Mouse (Mus musculus): ENCODE data around the gene Nbeal2. TPM values are rescaled to one million over a fixed set of nuclear protein-coding genes. Genes with fewer than 3 reads are reported as not detected.
A peak's percentile ranks its signal among the peaks of the same experiment; 100 is the strongest.

Nbeal2 gene
- total RNA-seq, 2 experiments from 2014 or later = 10.4 to 12.0 TPM

- no peak for DNase-seq
- intact Hi-C loops (cut with DNase I) = no loop called here
These were observed 1.0 kb upstream of the Nbeal2 start for GRCm38 (mm10) chr9:110654726-110655650.

- DNase-seq = no peak
- intact Hi-C loops (cut with DNase I) = no loop called here
These were observed 852 bp downstream of the Nbeal2 start for GRCm38 (mm10) chr9:110652963-110653654.

GRCm38 (mm10) chr9:110651931-110652722 lies 1.8 kb downstream of the Nbeal2 start:
- DNase-seq = peak; percentile 44 to 63
- intact Hi-C loops (cut with DNase I) = no loop called here

GRCm38 (mm10) chr9:110649775-110650174 lies 4.2 kb downstream of the Nbeal2 start:
- DNase-seq = no peak
- intact Hi-C loops (cut with DNase I) = no loop called here

GRCm38 (mm10) chr9:110645219-110645618 lies 8.7 kb downstream of the Nbeal2 start:
- intact Hi-C loops (cut with DNase I) = no loop called here
- no peak for DNase-seq

GRCm38 (mm10) chr9:110644295-110644694 lies 9.7 kb downstream of the Nbeal2 start:
- DNase-seq = no peak
- intact Hi-C loops (cut with DNase I) = no loop called here

GRCm38 (mm10) chr9:110643787-110644186 lies 10.2 kb downstream of the Nbeal2 start:
- no peak for DNase-seq
- intact Hi-C loops (cut with DNase I) = no loop called here

GRCm38 (mm10) chr9:110642812-110643524 lies 11.0 kb downstream of the Nbeal2 start:
- intact Hi-C loops (cut with DNase I) = no loop called here

GRCm38 (mm10) chr9:110641006-110641405 lies 13.0 kb downstream of the Nbeal2 start:
- no peak for DNase-seq
- intact Hi-C loops (cut with DNase I) = no loop called here

More at GRCm38 (mm10) chr9:110642812-110643524, 11.0 kb downstream of the Nbeal2 start:
- DNase-seq = no peak

- intact Hi-C loops (cut with DNase I) = loop anchor here (5.0 kb wide), 2 partner anchors 144 to 234 kb away; no protein-coding TSS in a partner anchor
- no peak for DNase-seq
These were observed 15.3 kb downstream of the Nbeal2 start for GRCm38 (mm10) chr9:110638611-110639021.

GRCm38 (mm10) chr9:110635225-110635624 lies 18.7 kb downstream of the Nbeal2 start:
- peak; percentile 93 to 96 for DNase-seq
- intact Hi-C loops (cut with DNase I) = loop anchor here (1.0 to 5.0 kb wide), 3 partner anchors 74 to 237 kb away; no protein-coding TSS in a partner anchor

GRCm38 (mm10) chr9:110633882-110634281 lies 20.1 kb downstream of the Nbeal2 start:
- no peak for DNase-seq
- intact Hi-C loops (cut with DNase I) = loop anchor here (5.0 kb wide), 2 partner anchors 187 to 222 kb away; no protein-coding TSS in a partner anchor

- no peak for DNase-seq
- intact Hi-C loops (cut with DNase I) = loop anchor here (5.0 kb wide), 2 partner anchors 185 to 220 kb away; no protein-coding TSS in a partner anchor
These were observed 21.3 kb downstream of the Nbeal2 start for GRCm38 (mm10) chr9:110632671-110633070.

GRCm38 (mm10) chr9:110631651-110632275 lies 22.2 kb downstream of the Nbeal2 start:
- intact Hi-C loops (cut with DNase I) = loop anchor here (5.0 kb wide), 2 partner anchors 184 to 219 kb away; no protein-coding TSS in a partner anchor
- DNase-seq = no peak

GRCm38 (mm10) chr9:110631191-110631590 lies 22.8 kb downstream of the Nbeal2 start:
- DNase-seq = peak; percentile 57 to 69
- intact Hi-C loops (cut with DNase I) = loop anchor here (5.0 kb wide), 2 partner anchors 184 to 219 kb away; no protein-coding TSS in a partner anchor

- no peak for DNase-seq
- intact Hi-C loops (cut with DNase I) = loop anchor here (5.0 kb wide), 2 partner anchors 183 to 218 kb away; no protein-coding TSS in a partner anchor
These were observed 23.8 kb downstream of the Nbeal2 start for GRCm38 (mm10) chr9:110630171-110630570.

GRCm38 (mm10) chr9:110625350-110625908 lies 28.5 kb downstream of the Nbeal2 start:
- intact Hi-C loops (cut with DNase I) = no loop called here
- DNase-seq = no peak

GRCm38 (mm10) chr9:110624361-110625166 lies 29.4 kb downstream of the Nbeal2 start, which contains the start of gene Nradd:
Gene Nradd, minus strand, starts transcription at chr9:110624452.
- peak; percentile 87 to 88 for DNase-seq
- intact Hi-C loops (cut with DNase I) = no loop called here

Measured in heart, postnatal 14 days (tissue).